27 mouse cellular contexts compared by ENCODE assay signal in genomic region chr13:82187196-82187595, GRCm38 (mm10).
DNase-seq lines count a peak whose midpoint lies in the region.
"Had no signal": no experiment of that assay in that cellular context is flagged by ENCODE, and none has a peak within 500 bp of the region (broad histone marks: within the 10 kb centered on the region; RNA-seq: fewer than 3 reads in every experiment).

No protein-coding gene starts in this region.

- DNase-seq in embryo, embryonic 11 days: peak; percentile 2
- DNase-seq in embryo, embryonic 9.5 days (ENCODE audit: extremely low spot score): no peak
- DNase-seq in ES-CJ7 (ENCODE audit: low read depth, low spot score) (peak; percentile 88), WW6 (ENCODE audit: low read depth, low spot score) (peak; percentile 18)
- DNase-seq in left cerebral cortex, adult 9 months (ENCODE audit: low spot score in 2 of 2): no peak
- DNase-seq in forebrain, embryonic 10.5 days (ENCODE audit: extremely low spot score, low spot score): no peak
- DNase-seq: adrenal gland, postnatal 10 days; adrenal gland, postnatal 36 days; B cell, adult 2 months; cerebellum, adult 18-20 months; cerebellum, adult 9-10 months; cerebellum, postnatal 14 days; gastrocnemius, postnatal 25 days; heart, adult 18-20 months; heart, postnatal 14 days; heart, postnatal 4 days; kidney, adult 18-20 months had no signal

- H3K27me3 ChIP-seq in forebrain, embryonic 10.5 days (ENCODE audit: poor library complexity, severe bottlenecking): no peaks in the 10 kb centered on the region
- H3K27me3 ChIP-seq: CH12.LX; embryonic facial prominence, embryonic 12.5 days; embryonic facial prominence, embryonic 15.5 days; forebrain, embryonic 12.5 days; forebrain, embryonic 15.5 days; heart, embryonic 13.5 days; Patski had no signal

- no peaks in the 10 kb centered on the region; the same call in 1 of the 2 replicates for H3K9me3 ChIP-seq in forebrain, embryonic 10.5 days
- H3K9me3 ChIP-seq: embryonic facial prominence, embryonic 12.5 days; embryonic facial prominence, embryonic 15.5 days; forebrain, embryonic 12.5 days; forebrain, embryonic 15.5 days had no signal

- no peaks in the 10 kb centered on the region for H3K36me3 ChIP-seq in forebrain, embryonic 10.5 days (replicated peaks)
- H3K36me3 ChIP-seq: embryonic facial prominence, embryonic 12.5 days; embryonic facial prominence, embryonic 15.5 days; forebrain, embryonic 12.5 days; forebrain, embryonic 15.5 days; G1E; heart, embryonic 13.5 days had no signal

- no peak overlapping the region for H3K4me3 ChIP-seq in forebrain, embryonic 10.5 days
- H3K4me3 ChIP-seq: embryonic facial prominence, embryonic 12.5 days; embryonic facial prominence, embryonic 15.5 days; forebrain, embryonic 12.5 days; forebrain, embryonic 15.5 days; heart, embryonic 13.5 days had no signal

- H3K4me1 ChIP-seq in forebrain, embryonic 10.5 days: 0 out of 2 replicates have a peak, but pooled peaks cover 5% of the 10 kb centered on the region
- H3K4me1 ChIP-seq: embryonic facial prominence, embryonic 12.5 days; embryonic facial prominence, embryonic 15.5 days; forebrain, embryonic 12.5 days; forebrain, embryonic 15.5 days; heart, embryonic 13.5 days had no signal

- no peak overlapping the region for H3K27ac ChIP-seq in forebrain, embryonic 10.5 days
- H3K27ac ChIP-seq: embryonic facial prominence, embryonic 12.5 days; embryonic facial prominence, embryonic 15.5 days; forebrain, embryonic 12.5 days; forebrain, embryonic 15.5 days; heart, embryonic 13.5 days; hindbrain, embryonic 14.5 days; hindbrain, postnatal 0 days had no signal

Comparison
In these comparisons a context has a peak if more than half of its experiments do, and no peak if none do; other contexts are left out.
1. DNase-seq: peak in embryo, embryonic 11 days (single experiment), ES-CJ7 (single experiment) and WW6 (single experiment); none in embryo, embryonic 9.5 days (single experiment), left cerebral cortex, adult 9 months (0 of 2) and forebrain, embryonic 10.5 days (single experiment).